11 mouse cellular contexts compared by ENCODE assay signal in the genomic region with DNA sequence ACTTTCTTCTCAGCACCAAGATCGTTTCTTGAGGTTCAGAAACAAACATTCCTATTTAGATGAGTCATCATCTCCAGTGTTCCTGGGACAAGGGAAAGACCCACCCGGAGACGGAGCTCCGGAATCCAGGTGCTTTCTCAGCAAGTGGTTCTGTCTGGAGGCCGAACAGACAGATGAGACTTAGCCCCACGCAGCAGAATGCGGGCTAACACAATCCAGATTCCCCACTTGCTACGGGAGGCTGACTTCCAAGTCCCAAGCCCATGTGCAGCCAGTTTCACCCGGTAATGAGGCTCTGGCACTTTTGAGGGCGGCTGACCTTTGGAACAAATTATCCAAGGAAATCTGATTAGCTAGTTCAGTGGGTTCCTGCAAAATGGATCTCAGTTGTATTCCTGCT.
DNase-seq lines count a peak whose midpoint lies in the region; ATAC-seq and TF ChIP-seq lines count a peak whose summit lies in the region.
"Had no signal": no experiment of that assay in that cellular context is flagged by ENCODE, and none has a peak within 500 bp of the region (broad histone marks: within the 10 kb centered on the region; RNA-seq: fewer than 3 reads in every experiment).

No protein-coding gene starts in this region.

- H3K9ac ChIP-seq in embryonic facial prominence, embryonic 11.5 days (replicated peaks; ENCODE audit: low read length): no peak overlapping the region
- no peak overlapping the region for H3K9ac ChIP-seq in kidney, embryonic 15.5 days
- H3K9ac ChIP-seq: limb, embryonic 12.5 days; midbrain, embryonic 12.5 days; neural tube, embryonic 12.5 days had no signal

- H3K36me3 ChIP-seq in embryonic facial prominence, embryonic 11.5 days (replicated peaks; ENCODE audit: control insufficient read depth, insufficient read depth, low read depth, low read length): no peaks in the 10 kb centered on the region
- no peaks in the 10 kb centered on the region for H3K36me3 ChIP-seq in kidney, embryonic 15.5 days
- H3K36me3 ChIP-seq: limb, embryonic 12.5 days; midbrain, embryonic 12.5 days; neural tube, embryonic 12.5 days had no signal

- no peak overlapping the region for H3K4me2 ChIP-seq in embryonic facial prominence, embryonic 11.5 days (ENCODE audit: low read depth, low read length)
- no peak overlapping the region for H3K4me2 ChIP-seq in kidney, embryonic 15.5 days
- H3K4me2 ChIP-seq: limb, embryonic 12.5 days; midbrain, embryonic 12.5 days; neural tube, embryonic 12.5 days had no signal

- 27% methylated on average over 10 of the region's 10 CpGs for WGBS in embryonic facial prominence, embryonic 11.5 days
- WGBS in kidney, embryonic 15.5 days: 61% methylated on average over 10 of the region's 10 CpGs

- H3K4me3 ChIP-seq in left cerebral cortex, adult 2 months: no peak overlapping the region
- no peak overlapping the region for H3K4me3 ChIP-seq in embryonic facial prominence, embryonic 11.5 days (ENCODE audit: low read depth, low read length)
- no peak overlapping the region for H3K4me3 ChIP-seq in kidney, embryonic 15.5 days (replicated peaks)
- H3K4me3 ChIP-seq: limb, embryonic 12.5 days; midbrain, embryonic 12.5 days; neural tube, embryonic 12.5 days had no signal

- ATAC-seq in embryonic facial prominence, embryonic 11.5 days (replicated peaks; ENCODE audit: insufficient number of reproducible peaks, low FRiP score, low TSS enrichment, low read depth): 0 out of 2 replicates have a peak, but pooled peaks have one; percentile 53
- 0 out of 2 replicates have a peak, but pooled peaks have one; percentile 18 for ATAC-seq in kidney, embryonic 15.5 days (replicated peaks; ENCODE audit: low FRiP score)
- ATAC-seq in cerebellum, adult (ENCODE audit: insufficient number of reproducible peaks, low FRiP score, low TSS enrichment): no peak

- DNase-seq in left cerebral cortex, postnatal 4 days: peak; percentile 5
- DNase-seq in left cerebral cortex, adult 2 months (ENCODE audit: extremely low spot score in 1 of 2, low spot score in 2 of 2): no peak
- peak; percentile 79 for DNase-seq in embryonic facial prominence, embryonic 11.5 days (ENCODE audit: low spot score)
- DNase-seq in adrenal gland, adult 2 months: no peak
- no peak for DNase-seq in lung, postnatal 14 days
- DNase-seq: cerebellum, adult 11 months had no signal

- H3K27me3 ChIP-seq in embryonic facial prominence, embryonic 11.5 days (ENCODE audit: control insufficient read depth, insufficient read depth, low read length): no peaks in the 10 kb centered on the region
- no peaks in the 10 kb centered on the region for H3K27me3 ChIP-seq in kidney, embryonic 15.5 days
- H3K27me3 ChIP-seq: limb, embryonic 12.5 days; midbrain, embryonic 12.5 days; neural tube, embryonic 12.5 days had no signal

- H3K9me3 ChIP-seq in embryonic facial prominence, embryonic 11.5 days (replicated peaks; ENCODE audit: control insufficient read depth, low read length): no peaks in the 10 kb centered on the region
- no peaks in the 10 kb centered on the region for H3K9me3 ChIP-seq in kidney, embryonic 15.5 days (replicated peaks)
- H3K9me3 ChIP-seq: limb, embryonic 12.5 days; midbrain, embryonic 12.5 days; neural tube, embryonic 12.5 days had no signal

- intact Hi-C loops in left cerebral cortex, postnatal 4 days (cut with DNase I): no loop called here
- intact Hi-C loops in left cerebral cortex, adult 2 months (cut with DNase I): no loop called here

- TF ChIP-seq CTCF in left cerebral cortex, adult 2 months (IDR thresholded peaks at IDR 0.05): no peak

- H3K4me1 ChIP-seq in embryonic facial prominence, embryonic 11.5 days (ENCODE audit: control insufficient read depth, insufficient read depth, low read length): no peaks in the 10 kb centered on the region
- peaks cover 3% of the 10 kb centered on the region; the same call in 1 of the 2 replicates for H3K4me1 ChIP-seq in kidney, embryonic 15.5 days
- H3K4me1 ChIP-seq: midbrain, embryonic 12.5 days; neural tube, embryonic 12.5 days had no signal

- no peak overlapping the region for H3K27ac ChIP-seq in left cerebral cortex, adult 2 months
- no peak overlapping the region for H3K27ac ChIP-seq in embryonic facial prominence, embryonic 11.5 days (replicated peaks; ENCODE audit: low read depth, low read length)
- no peak overlapping the region for H3K27ac ChIP-seq in kidney, embryonic 15.5 days
- H3K27ac ChIP-seq: limb, embryonic 12.5 days; midbrain, embryonic 12.5 days; neural tube, embryonic 12.5 days had no signal

Comparison
In these comparisons a context has a peak if more than half of its experiments do, and no peak if none do; other contexts are left out.
1. DNase-seq: peak in left cerebral cortex, postnatal 4 days (single experiment) and embryonic facial prominence, embryonic 11.5 days (single experiment); none in left cerebral cortex, adult 2 months (0 of 2), adrenal gland, adult 2 months (single experiment) and lung, postnatal 14 days (single experiment).